15 mouse cellular contexts compared by ENCODE assay signal in genomic region chr10:120294487-120294886, GRCm38 (mm10).
DNase-seq lines count a peak whose midpoint lies in the region; ATAC-seq and TF ChIP-seq lines count a peak whose summit lies in the region.
"Had no signal": no experiment of that assay in that cellular context is flagged by ENCODE, and none has a peak within 500 bp of the region (broad histone marks: within the 10 kb centered on the region; RNA-seq: fewer than 3 reads in every experiment).

No protein-coding gene starts in this region.

- DNase-seq in retina, embryonic 14.5 days (ENCODE audit: low spot score) = peak; percentile 40
- DNase-seq in thymus, adult 2 months = no peak
- DNase-seq in spleen, postnatal 4 days (ENCODE audit: low spot score in 2 of 2) = no peak
- DNase-seq: forebrain, postnatal 0 days; gastrocnemius, postnatal 10 days; kidney, postnatal 10 days; left cerebral cortex, postnatal 4 days; lung, postnatal 4 days had no signal

- no peak overlapping the region for H3K9ac ChIP-seq in kidney, embryonic 16.5 days (replicated peaks; ENCODE audit: low read length)
- H3K9ac ChIP-seq in kidney, embryonic 14.5 days (ENCODE audit: low read depth, low read length) = no peak overlapping the region
- no peak overlapping the region for H3K9ac ChIP-seq in midbrain, embryonic 13.5 days (replicated peaks)
- H3K9ac ChIP-seq: forebrain, postnatal 0 days; heart, embryonic 13.5 days had no signal

- H3K9me3 ChIP-seq in kidney, embryonic 16.5 days (ENCODE audit: low read length) = no peaks in the 10 kb centered on the region
- H3K9me3 ChIP-seq in kidney, embryonic 14.5 days (ENCODE audit: control insufficient read depth, low read length) = no peaks in the 10 kb centered on the region
- no peaks in the 10 kb centered on the region for H3K9me3 ChIP-seq in midbrain, embryonic 13.5 days
- H3K9me3 ChIP-seq: heart, embryonic 13.5 days had no signal

- H3K4me3 ChIP-seq in kidney, embryonic 16.5 days (ENCODE audit: low read length) = no peak overlapping the region
- H3K4me3 ChIP-seq in kidney, embryonic 14.5 days (ENCODE audit: low read length) = no peak overlapping the region
- H3K4me3 ChIP-seq in midbrain, embryonic 13.5 days (replicated peaks) = no peak overlapping the region
- no peak overlapping the region for H3K4me3 ChIP-seq in thymus, adult 2 months (ENCODE audit: control insufficient read depth, insufficient read depth, low read length)
- H3K4me3 ChIP-seq: erythroblast, embryonic 14.5 days; heart, embryonic 13.5 days; myocyte had no signal

- peak overlapping the region; percentile 22 for H3K4me2 ChIP-seq in kidney, embryonic 16.5 days (replicated peaks; ENCODE audit: low read depth, low read length)
- no peak overlapping the region for H3K4me2 ChIP-seq in kidney, embryonic 14.5 days (replicated peaks; ENCODE audit: low read depth, low read length)
- no peak overlapping the region for H3K4me2 ChIP-seq in midbrain, embryonic 13.5 days (replicated peaks)
- H3K4me2 ChIP-seq: heart, embryonic 13.5 days had no signal

- 36% methylated on average over 9 of the region's 9 CpGs for WGBS in kidney, embryonic 16.5 days
- 37% methylated on average over 9 of the region's 9 CpGs for WGBS in kidney, embryonic 14.5 days
- 45% methylated on average over 9 of the region's 9 CpGs for WGBS in midbrain, embryonic 13.5 days
- WGBS in thymus, adult 2 months = 80% methylated on average over 9 of the region's 9 CpGs

- no peak overlapping the region for H3K27ac ChIP-seq in kidney, embryonic 16.5 days (ENCODE audit: low read length)
- no peak overlapping the region for H3K27ac ChIP-seq in kidney, embryonic 14.5 days (ENCODE audit: low read depth, low read length)
- H3K27ac ChIP-seq in midbrain, embryonic 13.5 days = no peak overlapping the region
- no peak overlapping the region for H3K27ac ChIP-seq in thymus, adult 2 months (ENCODE audit: control insufficient read depth, insufficient read depth, low read length)
- H3K27ac ChIP-seq: heart, embryonic 13.5 days had no signal

- no peak for TF ChIP-seq CTCF in thymus, adult 2 months (IDR thresholded peaks at IDR 0.05; ENCODE audit: borderline replicate concordance, control insufficient read depth, extremely low read depth, insufficient read depth, low read length, poor library complexity)

- H3K4me1 ChIP-seq in kidney, embryonic 16.5 days (ENCODE audit: insufficient read depth, low read length) = no peaks in the 10 kb centered on the region
- no peaks in the 10 kb centered on the region for H3K4me1 ChIP-seq in kidney, embryonic 14.5 days (ENCODE audit: control insufficient read depth, insufficient read depth, low read length)
- peaks cover 7% of the 10 kb centered on the region for H3K4me1 ChIP-seq in midbrain, embryonic 13.5 days (replicated peaks)
- no peaks in the 10 kb centered on the region; the same call in 1 of the 2 replicates for H3K4me1 ChIP-seq in thymus, adult 2 months (replicated peaks; ENCODE audit: control insufficient read depth, insufficient read depth, low read length)

- no peak for ATAC-seq in kidney, embryonic 16.5 days (ENCODE audit: low FRiP score, low TSS enrichment)
- no peak for ATAC-seq in kidney, embryonic 14.5 days (ENCODE audit: low FRiP score, low TSS enrichment)
- ATAC-seq in granulocyte monocyte progenitor cell, adult 5-6 weeks (replicated peaks; ENCODE audit: poor library complexity, severe bottlenecking) = 0 out of 2 replicates have a peak, but pooled peaks have one; percentile 20
- ATAC-seq in midbrain, embryonic 13.5 days = peak; percentile 30; the same call in 1 of the 2 replicates
- ATAC-seq: forebrain, postnatal 0 days had no signal

- TF ChIP-seq POLR2A in thymus, adult 2 months (IDR thresholded peaks at IDR 0.05; ENCODE audit: control insufficient read depth, extremely low read depth, insufficient read depth, low read length, poor library complexity) = no peak

- H3K27me3 ChIP-seq in kidney, embryonic 16.5 days (ENCODE audit: insufficient read depth, low read length) = no peaks in the 10 kb centered on the region
- no peaks in the 10 kb centered on the region for H3K27me3 ChIP-seq in kidney, embryonic 14.5 days (ENCODE audit: control insufficient read depth, insufficient read depth, low read length)
- no peaks in the 10 kb centered on the region for H3K27me3 ChIP-seq in midbrain, embryonic 13.5 days
- H3K27me3 ChIP-seq in thymus, adult 2 months (ENCODE audit: control insufficient read depth, insufficient read depth, low read length) = no peaks in the 10 kb centered on the region

- no peaks in the 10 kb centered on the region for H3K36me3 ChIP-seq in kidney, embryonic 16.5 days (ENCODE audit: insufficient read depth, low read length)
- H3K36me3 ChIP-seq in kidney, embryonic 14.5 days (ENCODE audit: control insufficient read depth, insufficient read depth, low read length) = no peaks in the 10 kb centered on the region
- H3K36me3 ChIP-seq in midbrain, embryonic 13.5 days = no peaks in the 10 kb centered on the region
- H3K36me3 ChIP-seq in thymus, adult 2 months (ENCODE audit: control insufficient read depth, insufficient read depth, low read length) = no peaks in the 10 kb centered on the region
- H3K36me3 ChIP-seq: heart, embryonic 13.5 days had no signal

Comparison
In these comparisons a context has a peak if more than half of its experiments do, and no peak if none do; other contexts are left out.
1. ATAC-seq: peak in granulocyte monocyte progenitor cell, adult 5-6 weeks (single experiment) and midbrain, embryonic 13.5 days (single experiment); none in kidney, embryonic 16.5 days (single experiment) and kidney, embryonic 14.5 days (single experiment).